Mouse (Mus musculus): Measurements from ENCODE around the gene Ntrk2.

The Ntrk2 gene

DNA sequence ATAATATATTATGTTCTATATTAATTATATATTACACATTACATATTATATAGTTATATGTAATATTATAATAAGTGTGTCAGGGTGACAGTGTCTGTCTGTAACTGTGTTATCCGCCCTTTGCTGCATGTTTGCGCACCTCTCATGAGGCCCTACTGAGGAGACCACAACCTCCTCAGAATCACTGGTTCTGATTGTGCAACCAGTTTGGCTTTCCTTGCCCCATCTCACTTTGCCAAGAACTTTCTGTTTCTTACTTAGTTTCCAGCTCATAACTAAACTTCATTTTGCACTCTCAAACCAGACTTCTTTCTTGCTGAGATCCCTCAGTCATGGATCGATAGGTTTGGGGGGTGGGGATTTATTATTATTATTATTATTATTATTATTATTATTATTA, 120.8 kb downstream of the Ntrk2 start:
- no peak for DNase-seq (ENCODE audit: low read depth)

DNA sequence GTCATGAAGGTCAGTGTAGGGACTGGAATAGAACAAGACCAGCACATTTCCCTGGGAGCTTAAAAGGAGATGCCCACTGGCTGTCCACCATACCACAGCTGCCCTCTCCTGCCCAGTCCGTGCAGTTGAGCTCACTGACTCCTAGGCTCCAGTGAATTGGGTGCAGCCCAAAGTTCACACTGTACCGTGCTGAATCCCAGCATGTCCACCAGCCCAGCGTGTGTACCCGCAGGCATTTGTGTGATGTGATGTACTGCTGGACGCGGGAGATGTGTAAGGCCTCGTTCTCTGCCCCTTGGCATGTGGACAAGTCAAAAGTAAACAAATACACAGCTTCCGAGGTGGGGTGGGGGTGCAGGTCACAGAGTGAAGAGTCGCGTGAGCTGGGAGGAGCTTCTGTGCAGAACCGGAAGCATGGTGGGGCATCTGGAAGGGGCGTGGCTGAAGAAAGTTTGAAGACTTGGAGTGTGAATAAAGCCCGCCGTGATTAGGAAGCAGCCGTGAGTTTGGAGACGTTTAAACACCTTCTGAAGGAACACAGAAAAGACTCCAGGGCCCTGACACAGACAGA, 121.4 kb downstream of the Ntrk2 start:
- DNase-seq (ENCODE audit: low read depth), result no peak

DNA sequence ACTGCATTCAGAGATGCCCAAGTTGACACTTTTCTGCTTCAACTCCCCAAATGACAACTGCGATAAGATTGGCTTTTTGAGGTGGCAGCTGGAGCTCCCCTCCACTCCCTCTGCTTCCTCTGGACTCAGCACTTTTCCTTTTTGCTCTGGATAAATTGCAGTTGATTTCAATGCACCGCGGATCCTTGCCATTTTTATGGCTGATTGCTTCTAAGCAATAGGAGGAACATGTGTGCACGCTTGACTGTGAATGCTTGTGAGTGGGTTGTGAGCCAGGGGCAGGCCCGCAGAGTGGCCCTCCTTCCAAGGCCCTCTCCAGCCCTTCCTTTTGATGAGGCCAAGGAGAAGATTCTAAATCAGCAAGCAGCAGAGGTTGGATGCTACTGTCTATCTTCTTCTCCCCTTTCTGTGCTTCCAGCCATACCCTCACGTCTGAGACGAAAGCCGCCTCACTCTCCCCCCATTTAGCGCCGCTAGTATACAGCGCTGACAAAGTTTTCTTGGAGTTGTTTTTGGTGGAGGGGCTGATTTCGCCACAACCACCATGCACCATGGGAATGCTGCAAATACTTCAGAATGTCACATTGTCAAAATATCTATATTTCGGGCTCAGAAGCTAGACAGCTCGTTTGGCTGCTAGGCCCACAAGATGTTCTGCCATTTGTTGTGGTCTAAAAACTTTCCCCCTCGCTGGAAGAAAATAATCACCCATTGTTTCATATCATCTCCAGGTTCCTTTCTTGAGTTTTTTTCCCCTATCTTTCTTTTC, 122.5 kb downstream of the Ntrk2 start:
- no peak for DNase-seq (ENCODE audit: low read depth)

DNA sequence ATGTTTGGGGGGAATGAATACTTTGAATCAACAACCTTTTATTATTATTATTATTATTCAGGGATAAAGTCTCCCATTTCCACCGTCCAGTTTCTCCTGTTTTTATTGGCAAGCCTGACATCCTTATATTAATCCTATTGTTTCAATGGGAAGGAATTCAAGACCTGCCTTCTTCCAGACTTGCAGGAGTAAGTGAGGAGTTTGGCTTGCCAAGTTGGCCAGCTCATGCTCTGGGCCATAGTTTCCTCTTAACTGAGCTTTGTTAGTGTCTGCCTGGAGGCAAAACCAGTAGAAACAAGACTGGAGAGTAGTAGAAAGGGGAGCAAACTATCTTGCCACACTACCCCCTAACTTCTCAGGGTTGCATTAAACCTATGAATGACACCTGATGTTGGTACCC, 123.8 kb downstream of the Ntrk2 start:
- no peak for DNase-seq (ENCODE audit: low read depth)

DNA sequence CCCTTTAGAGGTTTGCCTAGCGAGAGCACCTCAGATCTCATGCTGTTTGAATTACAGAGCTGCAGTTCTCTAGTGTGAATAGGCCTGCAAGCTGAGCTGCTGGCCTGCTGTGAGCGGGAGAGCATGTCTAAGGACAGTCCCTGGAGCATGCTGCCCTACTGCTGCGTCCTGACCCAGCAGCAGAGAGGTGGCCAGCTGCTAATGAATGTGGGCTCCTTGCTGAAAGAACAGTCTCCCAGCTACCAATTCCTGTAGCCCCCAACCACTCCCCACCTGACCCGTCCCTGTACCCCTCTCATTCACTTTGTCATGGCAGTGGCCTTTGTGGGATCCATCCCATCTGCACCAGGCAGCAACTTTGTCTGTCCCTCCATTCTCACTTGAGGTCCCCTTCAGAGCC, 126.8 kb downstream of the Ntrk2 start:
- DNase-seq (ENCODE audit: low read depth), result no peak

DNA sequence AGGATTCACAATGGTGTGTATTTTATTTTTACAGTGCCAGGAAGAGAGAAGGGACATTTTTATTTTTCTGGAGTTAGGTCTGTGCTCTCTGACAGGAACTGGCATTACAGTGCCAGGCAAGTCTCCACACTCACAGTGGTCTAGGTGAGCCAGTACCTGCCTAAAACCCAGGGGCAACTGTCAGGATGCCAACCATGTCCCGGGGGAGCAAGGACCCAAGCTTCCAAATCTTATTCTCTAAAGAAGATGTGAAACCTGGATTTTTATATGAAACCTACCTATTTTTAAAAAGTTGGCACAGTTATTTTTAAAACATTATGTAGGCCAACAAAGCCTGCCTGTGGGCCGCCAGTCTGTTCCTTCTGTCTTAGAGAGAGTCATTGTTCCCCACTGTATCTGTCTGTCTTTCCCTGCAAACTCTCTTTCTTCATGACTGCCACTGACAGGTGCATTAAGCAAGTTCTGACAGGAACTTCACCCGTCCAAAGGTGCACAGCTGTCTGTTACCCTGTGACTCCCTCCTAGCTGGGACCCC, 128.3 kb downstream of the Ntrk2 start:
- no peak for DNase-seq (ENCODE audit: low read depth)

DNA sequence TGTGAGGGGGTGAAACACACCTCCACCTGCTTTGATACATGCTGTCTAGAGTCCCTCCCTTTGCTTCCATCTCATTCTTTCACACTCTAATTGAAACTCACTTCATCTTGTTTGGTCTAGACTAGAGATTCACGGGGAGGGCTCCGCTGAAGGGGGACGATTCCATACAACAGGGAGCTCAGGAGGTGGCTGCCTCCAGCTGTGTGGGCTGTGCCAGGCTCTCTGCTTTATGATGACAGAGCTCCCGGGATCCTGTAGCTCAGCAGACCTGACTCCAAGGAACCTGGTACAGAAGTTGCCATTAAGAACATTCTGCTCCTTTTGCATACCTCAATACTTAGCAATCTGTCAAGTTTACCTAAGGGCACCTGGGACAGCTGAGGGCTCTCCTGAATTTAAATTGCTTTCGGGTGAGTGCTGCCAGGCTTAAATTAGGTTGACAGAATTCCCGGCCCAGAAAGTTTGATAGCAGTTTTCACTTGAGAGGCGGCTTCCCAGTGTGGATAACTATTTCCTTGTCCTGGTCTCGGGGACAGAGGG, 129.7 kb downstream of the Ntrk2 start:
- DNase-seq (ENCODE audit: low read depth), result no peak

DNA sequence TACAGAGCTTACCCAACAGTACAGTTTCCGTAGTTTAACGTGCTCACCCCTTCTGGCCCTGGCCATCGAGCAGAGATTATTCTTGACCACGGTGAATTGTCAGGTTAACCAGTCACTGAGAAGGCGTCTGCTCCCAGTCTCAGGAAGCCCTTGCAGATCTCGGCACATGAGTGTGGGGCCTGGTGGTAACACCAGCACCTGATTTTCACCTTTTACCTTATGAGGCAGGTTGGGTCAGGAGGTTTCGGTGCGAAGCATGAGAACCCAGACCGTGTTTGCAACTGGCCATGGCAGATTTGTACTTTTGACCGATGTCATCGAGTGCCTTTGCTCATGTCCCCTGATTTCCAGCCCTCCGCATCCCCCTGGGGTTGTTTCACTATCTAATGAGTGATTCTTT, 131.5 kb downstream of the Ntrk2 start:
- no peak for DNase-seq (ENCODE audit: low read depth)

DNA sequence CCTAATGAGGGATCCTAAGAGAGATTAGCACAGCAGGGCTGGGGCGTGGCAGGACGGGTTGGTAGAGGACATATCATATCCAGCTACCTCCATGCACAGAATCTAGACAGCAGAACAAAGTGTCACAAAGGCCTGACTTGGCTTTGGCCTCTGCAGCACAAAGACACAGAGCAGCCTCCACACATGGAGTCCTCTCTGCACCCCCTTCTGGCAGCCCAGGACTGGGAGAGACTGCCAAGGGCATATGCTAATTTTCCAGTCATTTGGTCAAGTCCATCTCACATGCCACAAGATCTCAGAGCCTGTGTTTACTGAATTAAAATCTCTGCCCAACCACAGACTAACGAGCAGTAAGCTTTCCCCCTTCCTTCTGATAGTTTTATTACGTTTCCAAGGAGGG, 132.1 kb downstream of the Ntrk2 start:
- no peak for DNase-seq (ENCODE audit: low read depth)

DNA sequence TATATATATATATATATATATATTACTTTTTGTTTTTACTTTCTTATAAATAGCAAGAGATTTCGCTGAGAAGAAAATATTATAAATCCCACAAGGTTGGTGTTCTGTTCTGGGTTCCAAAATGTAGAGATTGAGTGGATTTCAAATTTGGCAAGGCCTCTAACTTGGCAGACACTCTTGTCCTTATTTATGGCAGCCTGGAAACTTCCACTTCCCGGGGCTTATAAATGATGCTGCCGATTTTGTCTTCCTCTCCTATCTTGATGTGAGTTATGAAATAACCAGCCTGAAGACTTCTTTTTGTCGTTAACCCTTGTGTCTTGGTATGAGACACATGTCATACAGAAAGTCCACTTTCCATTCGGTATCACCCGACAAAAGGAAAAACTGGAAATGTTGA, 133.8 kb downstream of the Ntrk2 start:
- no peak for DNase-seq (ENCODE audit: low read depth)

DNA sequence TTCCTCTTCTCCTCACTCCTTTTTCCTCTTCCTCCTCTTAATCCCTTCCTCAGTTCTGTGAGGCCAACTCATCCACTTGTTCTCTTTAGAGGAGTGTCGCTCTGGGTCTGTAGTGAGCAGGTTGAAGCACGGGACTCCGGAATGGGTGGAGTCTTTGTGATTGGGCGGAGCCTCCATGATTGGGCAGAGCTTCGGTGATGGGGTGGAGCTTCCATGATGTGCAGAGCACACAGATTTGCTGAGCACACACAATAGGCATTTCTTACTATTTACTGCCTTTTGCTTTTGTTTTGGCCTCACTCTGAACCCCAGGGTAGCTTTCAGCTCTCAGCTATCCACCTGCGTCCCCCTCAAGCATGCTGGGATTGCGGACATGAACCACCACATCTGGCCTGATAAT, 134.4 kb downstream of the Ntrk2 start:
- no peak for DNase-seq (ENCODE audit: low read depth)

DNA sequence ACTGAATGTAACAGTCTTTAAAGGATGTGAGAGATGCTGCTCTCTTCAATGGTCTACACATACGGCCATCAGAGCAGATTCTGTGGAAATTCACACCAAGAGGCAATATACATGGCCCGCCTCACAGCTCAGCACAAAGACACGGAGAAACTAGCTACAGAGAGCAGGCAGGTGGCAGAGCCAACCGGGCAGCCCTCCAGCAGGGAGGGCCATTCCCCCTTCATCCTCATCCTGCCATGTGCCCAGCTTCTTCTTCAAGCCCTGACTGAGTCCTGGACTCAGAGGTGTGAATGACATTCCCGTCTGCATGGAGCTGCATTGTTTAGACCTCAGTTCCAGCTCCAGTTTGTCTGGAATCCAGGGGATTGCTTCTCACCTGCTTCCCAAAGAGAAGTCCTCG, 139.4 kb downstream of the Ntrk2 start:
- DNase-seq (ENCODE audit: low read depth), result no peak

DNA sequence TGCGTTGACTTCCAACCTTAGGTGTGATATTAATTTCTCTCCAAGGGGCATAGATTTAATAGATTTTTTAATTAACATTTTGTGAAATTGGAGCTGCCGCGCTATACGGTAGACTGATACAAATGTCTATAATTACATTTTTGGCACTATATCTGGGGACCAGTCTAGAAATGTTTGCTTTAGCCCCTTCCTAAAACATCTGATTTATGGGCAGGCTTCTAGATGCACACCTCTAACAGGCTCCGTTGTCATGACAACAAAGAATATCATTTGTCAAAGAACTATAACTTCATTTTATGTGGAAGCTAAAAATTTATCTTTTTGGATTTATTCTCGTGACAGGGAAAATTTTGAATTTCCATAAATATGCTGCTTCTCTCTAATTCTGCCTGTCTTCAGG, 140.2 kb downstream of the Ntrk2 start:
- no peak for DNase-seq (ENCODE audit: low read depth)

DNA sequence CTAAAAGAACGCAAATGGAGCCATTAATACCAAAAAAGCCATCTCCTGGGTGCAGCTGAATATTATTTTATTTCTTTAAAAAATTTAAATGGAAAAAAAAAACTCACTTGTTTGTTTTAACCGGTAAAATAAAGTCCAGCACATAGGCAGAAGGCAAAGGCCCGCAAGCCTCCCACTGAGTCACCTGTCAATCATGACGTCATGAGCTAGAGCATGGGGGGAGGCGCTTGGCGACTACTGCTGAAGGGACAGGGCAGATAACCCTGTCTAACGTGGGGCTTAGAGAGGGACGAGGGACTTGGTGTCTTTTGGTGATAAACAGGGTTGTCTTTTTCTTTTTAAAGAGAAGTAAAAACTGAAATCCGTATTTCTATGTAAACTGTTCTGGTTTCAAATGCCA, 140.7 kb downstream of the Ntrk2 start:
- no peak for DNase-seq (ENCODE audit: low read depth)

DNA sequence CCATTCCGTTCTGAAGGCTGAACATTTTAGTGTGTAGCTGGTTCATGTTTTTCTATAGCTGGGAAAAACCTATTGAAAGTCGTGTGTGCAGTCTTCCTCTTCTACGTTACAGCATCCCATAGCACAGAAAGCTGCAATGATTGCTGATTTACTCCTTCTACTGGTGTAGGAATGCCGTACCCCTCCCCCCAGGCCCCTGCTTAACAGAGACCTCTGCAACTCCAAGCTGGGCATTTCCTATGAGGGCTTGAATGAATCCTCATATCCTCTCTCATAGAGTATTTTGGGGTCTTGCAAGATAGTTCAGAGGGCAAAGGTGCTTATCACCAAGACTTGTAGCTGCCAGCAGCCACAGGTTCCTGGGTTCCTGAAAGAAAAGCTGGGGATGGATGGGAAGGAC, 148.0 kb downstream of the Ntrk2 start:
- DNase-seq (ENCODE audit: low read depth), result no peak

DNA sequence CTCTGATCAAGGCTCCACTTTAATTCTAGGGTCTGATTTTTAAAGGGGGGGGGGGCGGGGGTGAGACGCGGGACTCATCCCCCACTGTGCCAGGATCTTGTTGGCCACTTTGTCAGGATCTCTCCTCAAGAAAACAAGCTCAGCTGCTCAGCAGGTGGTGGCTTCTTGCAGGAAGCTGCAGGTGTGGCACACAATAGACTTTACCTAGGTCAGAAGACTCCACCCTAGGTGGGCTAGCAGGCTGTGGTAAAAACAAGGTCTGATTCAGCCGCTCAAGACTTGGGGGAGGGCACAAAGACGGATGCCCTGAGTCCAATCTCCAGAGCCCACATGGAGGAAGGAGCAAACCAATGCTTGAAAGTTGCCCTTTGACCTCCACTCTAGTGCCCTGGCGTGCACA, 148.4 kb downstream of the Ntrk2 start:
- DNase-seq (ENCODE audit: low read depth), result no peak

DNA sequence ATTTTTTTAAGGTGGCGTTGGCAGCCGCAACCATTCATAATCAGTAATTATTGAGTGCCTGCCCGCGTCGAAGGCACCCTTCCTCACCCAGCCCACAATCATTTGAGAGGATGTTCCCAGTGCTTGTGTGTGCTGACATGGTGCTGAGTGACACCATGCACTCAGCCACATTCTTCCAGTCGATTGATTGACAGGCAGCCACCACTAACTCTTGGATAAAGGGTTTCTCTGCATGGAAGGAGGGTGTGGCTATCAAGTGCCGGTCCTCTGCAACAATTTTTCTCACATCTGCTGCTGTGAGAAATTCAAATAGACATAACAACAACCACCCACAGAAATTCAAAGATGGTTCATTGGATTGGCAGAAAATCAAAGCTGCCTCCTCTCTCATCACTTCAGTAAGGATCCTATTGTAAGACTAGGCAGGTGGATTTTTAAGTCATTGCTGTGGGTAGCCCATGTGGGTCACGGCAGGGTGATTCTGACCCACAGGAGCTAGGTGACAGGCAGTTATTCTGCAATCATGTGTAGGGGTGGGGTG, 148.9 kb downstream of the Ntrk2 start:
- no peak for DNase-seq (ENCODE audit: low read depth)

DNA sequence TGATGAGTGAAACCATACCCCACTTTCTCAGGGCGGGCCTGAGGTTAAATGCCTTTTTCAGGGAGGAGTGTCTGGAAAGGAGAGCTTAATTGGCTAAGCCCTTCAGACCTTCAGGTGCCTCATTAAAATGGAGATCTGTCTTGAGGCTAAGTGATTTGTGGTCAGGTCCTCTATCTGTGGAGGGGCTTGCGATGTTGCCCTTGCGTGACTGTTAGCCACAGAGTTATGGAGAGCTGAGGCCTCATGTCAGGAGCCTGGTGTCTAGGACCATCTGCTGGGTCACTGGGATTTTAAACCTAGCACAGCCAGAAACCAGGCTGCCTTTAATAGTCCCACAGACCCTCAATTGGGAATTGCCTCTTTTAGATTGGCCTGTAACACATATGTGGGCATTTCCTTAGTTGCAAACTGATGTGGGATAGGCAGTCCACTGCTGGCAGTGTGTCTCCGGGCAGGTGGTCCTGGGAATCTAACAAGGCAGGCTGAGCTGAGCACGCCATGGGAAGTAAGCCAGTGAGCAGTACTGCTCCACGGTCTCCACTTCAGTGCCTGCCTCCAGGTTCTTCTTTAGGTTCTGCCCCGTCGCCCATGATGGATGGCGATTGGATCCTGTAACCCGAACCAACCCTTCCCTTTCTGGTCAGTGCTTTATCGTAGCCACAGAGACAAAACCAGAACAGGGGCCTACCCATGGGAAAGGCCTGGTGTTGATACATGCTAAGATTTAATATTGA, 152.0 kb downstream of the Ntrk2 start:
- DNase-seq (ENCODE audit: low read depth), result no peak

DNA sequence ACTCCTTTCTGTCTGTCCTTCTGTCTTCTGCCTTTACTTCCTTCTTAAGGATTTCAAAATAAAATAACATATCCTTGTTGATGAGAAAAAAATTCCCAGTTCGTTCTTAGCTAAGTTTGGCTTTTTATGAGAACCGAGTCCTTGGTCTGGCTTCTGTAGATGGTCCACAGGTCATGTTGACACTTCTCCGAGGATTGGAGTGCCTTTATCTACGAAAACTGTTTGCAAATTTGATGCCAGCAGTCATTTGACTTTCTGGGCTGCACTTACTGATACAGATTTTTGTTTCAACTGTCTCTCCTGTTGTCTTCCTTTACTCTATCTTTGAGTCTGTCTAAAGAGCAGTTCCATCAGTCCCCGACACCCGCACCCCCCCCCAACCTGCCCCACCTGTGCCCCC, 154.0 kb downstream of the Ntrk2 start:
- DNase-seq (ENCODE audit: low read depth), result no peak

DNA sequence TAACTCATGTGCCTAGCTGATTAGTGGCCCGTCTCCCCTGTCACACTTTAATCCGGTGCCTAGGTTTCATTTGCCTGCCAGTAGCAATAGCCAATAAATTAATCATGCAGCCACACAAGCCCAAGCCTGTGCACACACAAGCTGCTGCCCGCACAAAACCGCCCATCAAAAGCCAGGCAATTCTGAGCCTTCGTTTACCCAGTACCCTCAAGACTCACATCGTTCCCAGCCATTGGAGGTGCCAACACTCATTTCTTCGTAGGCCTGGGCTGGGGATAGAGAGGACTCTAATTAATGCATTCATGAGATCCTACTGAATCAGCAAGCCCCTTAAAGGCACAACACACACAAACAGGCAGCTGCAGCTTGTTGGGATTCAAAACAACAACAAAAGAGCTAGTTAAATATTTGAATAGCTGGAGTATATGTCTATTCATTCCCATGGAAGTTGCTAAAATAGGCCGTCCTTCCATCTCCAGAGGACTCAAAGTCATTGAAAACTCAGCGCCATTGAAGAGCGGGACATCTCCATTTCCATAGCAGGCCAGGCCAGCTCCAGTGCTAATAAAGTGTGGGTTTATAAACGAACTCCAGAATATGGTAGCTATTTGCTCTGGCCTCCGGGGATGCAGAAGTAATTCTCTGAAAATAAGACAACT, 158.5 kb downstream of the Ntrk2 start:
- DNase-seq (ENCODE audit: low read depth), result no peak

DNA sequence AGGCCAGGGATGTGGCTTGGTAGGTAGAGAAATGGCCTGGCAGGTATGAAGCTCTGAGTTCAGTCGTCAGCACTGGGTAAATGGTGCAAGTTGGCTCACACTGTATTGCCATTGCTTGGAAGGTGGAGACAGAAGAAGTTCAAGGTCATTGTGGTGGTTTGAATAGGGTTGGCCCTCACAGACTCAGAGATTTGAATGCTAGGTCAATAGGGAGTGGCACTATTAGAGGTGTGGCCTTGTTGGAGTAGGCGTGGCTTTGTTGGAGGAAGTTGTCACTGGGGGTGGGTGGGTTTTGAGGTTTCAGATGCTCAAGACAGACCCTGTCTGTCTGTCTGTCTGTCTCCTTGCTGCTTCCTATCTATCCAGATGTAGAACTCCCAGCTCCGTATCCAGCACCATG, 159.5 kb downstream of the Ntrk2 start:
- DNase-seq (ENCODE audit: low read depth), result no peak

DNA sequence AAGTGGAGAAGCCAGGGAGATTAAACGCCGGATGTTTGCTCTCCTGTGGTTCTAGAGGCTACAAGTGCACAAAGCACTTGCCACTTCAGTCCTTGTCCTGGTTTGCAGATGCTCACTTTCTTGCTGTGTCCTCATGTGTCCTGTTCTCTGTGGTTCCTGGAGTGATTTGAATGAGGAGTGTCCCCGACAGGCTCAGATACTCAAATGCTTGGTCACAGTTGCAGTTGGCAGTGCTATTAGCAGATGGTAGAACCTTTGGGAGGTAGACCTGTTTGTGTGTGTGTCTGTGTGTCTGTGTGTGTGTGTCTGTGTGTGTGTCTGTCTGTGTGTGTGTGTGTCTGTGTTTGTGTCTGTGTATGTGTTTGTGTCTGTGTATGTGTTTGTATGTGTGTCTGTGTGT, 160.1 kb downstream of the Ntrk2 start:
- no peak for DNase-seq (ENCODE audit: low read depth)

Data from induced T-regulatory cell, adult 2 months (primary cell).